9 mouse cellular contexts compared by ENCODE assay signal in genomic region chr7:145114660-145115059, GRCm38 (mm10).
DNase-seq lines count a peak whose midpoint lies in the region; ATAC-seq and TF ChIP-seq lines count a peak whose summit lies in the region.
"Had no signal": no experiment of that assay in that cellular context is flagged by ENCODE, and none has a peak within 500 bp of the region (broad histone marks: within the 10 kb centered on the region; RNA-seq: fewer than 3 reads in every experiment).

No protein-coding gene starts in this region.

- no peak overlapping the region for H3K4me3 ChIP-seq in kidney, embryonic 16.5 days (ENCODE audit: low read length)
- no peak overlapping the region for H3K4me3 ChIP-seq in ES-Bruce4 (ENCODE audit: low read depth, low read length)
- no peak overlapping the region for H3K4me3 ChIP-seq in liver, embryonic 14.5 days (ENCODE audit: insufficient read depth in 1 of 2, low read depth in 2 of 2, low read length in 2 of 2)
- H3K4me3 ChIP-seq: myocyte had no signal

- no peaks in the 10 kb centered on the region for H3K9me3 ChIP-seq in kidney, embryonic 16.5 days (ENCODE audit: low read length)
- no peaks in the 10 kb centered on the region for H3K9me3 ChIP-seq in ES-Bruce4 (replicated peaks; ENCODE audit: control insufficient read depth, insufficient read depth, low read length, poor library complexity, severe bottlenecking)
- no peaks in the 10 kb centered on the region for H3K9me3 ChIP-seq in liver, embryonic 14.5 days (ENCODE audit: control insufficient read depth, low read length)

- DNase-seq in kidney, adult 18-20 months = peak; percentile 42
- DNase-seq in brain, adult 2 months (ENCODE audit: low read depth, low spot score) = peak; percentile 51
- no peak for DNase-seq in liver, embryonic 14.5 days (ENCODE audit: low read depth in 3 of 3, low spot score in 3 of 3)
- no peak for DNase-seq in right cerebral cortex, postnatal 25 days
- DNase-seq in urinary bladder, adult 18-20 months (ENCODE audit: low spot score in 2 of 2) = no peak

- H3K4me2 ChIP-seq in kidney, embryonic 16.5 days (replicated peaks; ENCODE audit: low read depth, low read length) = no peak overlapping the region
- no peak overlapping the region for H3K4me2 ChIP-seq in liver, embryonic 14.5 days (ENCODE audit: low read depth)

- no peaks in the 10 kb centered on the region for H3K36me3 ChIP-seq in kidney, embryonic 16.5 days (ENCODE audit: insufficient read depth, low read length)
- no peaks in the 10 kb centered on the region for H3K36me3 ChIP-seq in ES-Bruce4 (ENCODE audit: control insufficient read depth, insufficient read depth, low read length, poor library complexity, severe bottlenecking)
- H3K36me3 ChIP-seq in liver, embryonic 14.5 days (replicated peaks; ENCODE audit: control insufficient read depth, insufficient read depth, low read depth) = no peaks in the 10 kb centered on the region

- no peak for TF ChIP-seq EP300 in ES-Bruce4 (IDR thresholded peaks at IDR 0.05; ENCODE audit: insufficient read depth, low read depth, low read length)
- no peak for TF ChIP-seq EP300 in liver, embryonic 14.5 days (IDR thresholded peaks at IDR 0.05; ENCODE audit: low read depth)

- 90% methylated on average over 2 of the region's 2 CpGs for WGBS in kidney, embryonic 16.5 days
- WGBS in liver, embryonic 14.5 days (ENCODE audit: insufficient replicate concordance) = 58% methylated on average over 2 of the region's 2 CpGs

- H3K27ac ChIP-seq in kidney, embryonic 16.5 days (ENCODE audit: low read length) = no peak overlapping the region
- H3K27ac ChIP-seq in ES-Bruce4 (ENCODE audit: insufficient read depth, low read length) = no peak overlapping the region
- no peak overlapping the region for H3K27ac ChIP-seq in liver, embryonic 14.5 days

- TF ChIP-seq POLR2A in ES-Bruce4 (IDR thresholded peaks at IDR 0.05; ENCODE audit: insufficient read depth, low read length) = no peak

- ATAC-seq in kidney, embryonic 16.5 days (ENCODE audit: low FRiP score, low TSS enrichment) = no peak
- ATAC-seq in liver, embryonic 14.5 days (ENCODE audit: insufficient read depth) = no peak
- no peak for ATAC-seq in megakaryocyte, adult 5-6 weeks (ENCODE audit: poor library complexity, severe bottlenecking)

- H3K4me1 ChIP-seq in kidney, embryonic 16.5 days (ENCODE audit: insufficient read depth, low read length) = peaks cover 38% of the 10 kb centered on the region
- H3K4me1 ChIP-seq in ES-Bruce4 (ENCODE audit: control insufficient read depth, insufficient read depth, low read length) = peaks cover 2% of the 10 kb centered on the region
- H3K4me1 ChIP-seq in liver, embryonic 14.5 days (replicated peaks; ENCODE audit: control insufficient read depth in 2 of 2, insufficient read depth in 2 of 2, low read length in 1 of 2) = peaks cover 0 to 16% of the 10 kb centered on the region in 2 experiments; a peak in 2 of 4 replicates

- TF ChIP-seq CTCF in ES-Bruce4 (IDR thresholded peaks at IDR 0.05; ENCODE audit: low read depth, low read length) = peak; percentile 69
- peak; percentile 71 for TF ChIP-seq CTCF in liver, embryonic 14.5 days (IDR thresholded peaks at IDR 0.05; ENCODE audit: low read depth)

- H3K27me3 ChIP-seq in kidney, embryonic 16.5 days (ENCODE audit: insufficient read depth, low read length) = no peaks in the 10 kb centered on the region
- H3K27me3 ChIP-seq in ES-Bruce4 (ENCODE audit: control insufficient read depth, insufficient read depth, low read length, poor library complexity, severe bottlenecking) = no peaks in the 10 kb centered on the region
- H3K27me3 ChIP-seq in liver, embryonic 14.5 days (ENCODE audit: control insufficient read depth, insufficient read depth, low read length) = no peaks in the 10 kb centered on the region

- no peak overlapping the region for H3K9ac ChIP-seq in kidney, embryonic 16.5 days (replicated peaks; ENCODE audit: low read length)
- H3K9ac ChIP-seq in ES-Bruce4 (ENCODE audit: low read depth, poor library complexity, severe bottlenecking) = no peak overlapping the region
- no peak overlapping the region for H3K9ac ChIP-seq in liver, embryonic 14.5 days (replicated peaks)

Comparison
In these comparisons a context has a peak if more than half of its experiments do, and no peak if none do; other contexts are left out.
1. DNase-seq: peak in kidney, adult 18-20 months (single experiment) and brain, adult 2 months (single experiment); none in liver, embryonic 14.5 days (0 of 3), right cerebral cortex, postnatal 25 days (single experiment) and urinary bladder, adult 18-20 months (0 of 2).